Mouse (Mus musculus): ENCODE data around the gene Orai1.

GRCm38 (mm10) chr5:123063141-123063540 lies 48.3 kb downstream of the Orai1 start:
- TF ChIP-seq POLR2A (IDR thresholded peaks at IDR 0.05; ENCODE audit: insufficient read length, low read depth): no peak
- no peak for TF ChIP-seq TCF12 (IDR thresholded peaks at IDR 0.05; ENCODE audit: insufficient read depth, poor library complexity, severe bottlenecking)
- no peak for TF ChIP-seq MAX (IDR thresholded peaks at IDR 0.05; ENCODE audit: low read depth)
- no peak for TF ChIP-seq MYOD1 (IDR thresholded peaks at IDR 0.05; ENCODE audit: control insufficient read depth in 1 of 3, insufficient read length in 2 of 3, low read depth in 2 of 3)
- no peak for TF ChIP-seq E2F4 (IDR thresholded peaks at IDR 0.05; ENCODE audit: insufficient read depth)
- no peak for TF ChIP-seq USF1 (IDR thresholded peaks at IDR 0.05; ENCODE audit: low read depth)
- TF ChIP-seq MYOG (IDR thresholded peaks at IDR 0.05; ENCODE audit: control insufficient read depth in 1 of 3, insufficient read depth in 1 of 3, insufficient read length in 2 of 3, low read depth in 2 of 3): no peak
- TF ChIP-seq CEBPB (IDR thresholded peaks at IDR 0.05; ENCODE audit: insufficient read depth, poor library complexity, severe bottlenecking): no peak
- no peak for TF ChIP-seq SRF (IDR thresholded peaks at IDR 0.05; ENCODE audit: control insufficient read depth, insufficient read length, low read depth)
- no peak for TF ChIP-seq POLR2AphosphoS2 (IDR thresholded peaks at IDR 0.05; ENCODE audit: insufficient read length, low read depth)
- no peak for TF ChIP-seq REST (IDR thresholded peaks at IDR 0.05; ENCODE audit: insufficient read depth, insufficient read length)
- no peak for TF ChIP-seq TCF3 (IDR thresholded peaks at IDR 0.05; ENCODE audit: insufficient read length, low read depth)

All from myocyte (in vitro differentiated cells).